Mouse (Mus musculus) neural tube, embryonic 11.5 days (tissue): ENCODE results near the gene Ccl8. TPM values are rescaled to one million over a fixed set of nuclear protein-coding genes. Genes with fewer than 3 reads are reported as not detected.

Experiments
- ATAC-seq: fragments of 200-750 bp; cut with Nextera tagmentation; 2 replicates; pipeline ENCODE4 v1.8.0; 2017; ENCODE audit warnings: moderate number of reproducible peaks, mild to moderate bottlenecking, moderate TSS enrichment, moderate library complexity; ENCODE audit not compliant: insufficient read depth, low FRiP score, low TSS enrichment
- DNase-seq: peaks from one replicate; pipeline ENCODE4 v3.0.0-alpha.2; 2015; ENCODE audit warnings: low spot score
- H3K27ac ChIP-seq: fragments of 300-500 bp; sonication (generic); 2 replicates; pipeline ENCODE4 v1.5.1; 2014; ENCODE audit warnings: low read depth, mild to moderate bottlenecking, low read length
- H3K27me3 ChIP-seq: fragments of 300-500 bp; sonication (generic); 2 replicates; pipeline ENCODE4 v1.6.1; 2014; ENCODE audit warnings: mild to moderate bottlenecking, low read length, mixed read lengths; ENCODE audit not compliant: control insufficient read depth, insufficient read depth
- H3K36me3 ChIP-seq: fragments of 300-500 bp; sonication (generic); 2 replicates; pipeline ENCODE4 v1.6.1; 2014; ENCODE audit warnings: mild to moderate bottlenecking, low read length, moderate library complexity, mixed read lengths; ENCODE audit not compliant: control insufficient read depth, insufficient read depth
- H3K4me1 ChIP-seq: fragments of 300-500 bp; sonication (generic); 2 replicates; pipeline ENCODE4 v1.6.1; 2014; ENCODE audit warnings: low read length, mixed read lengths; ENCODE audit not compliant: control insufficient read depth, insufficient read depth
- H3K4me2 ChIP-seq: fragments of 300-500 bp; sonication (generic); 2 replicates; pipeline ENCODE4 v1.6.1; 2014; ENCODE audit warnings: low read depth, mild to moderate bottlenecking, moderate library complexity
- H3K4me3 ChIP-seq: fragments of 300-500 bp; sonication (generic); 2 replicates; pipeline ENCODE4 v1.5.1; 2014; ENCODE audit warnings: low read depth, low read length
- H3K9ac ChIP-seq: fragments of 300-500 bp; sonication (generic); 2 replicates; pipeline ENCODE4 v1.6.1; 2014; ENCODE audit warnings: mild to moderate bottlenecking, low read length
- H3K9me3 ChIP-seq: fragments of 300-500 bp; sonication (generic); 2 replicates; pipeline ENCODE4 v1.6.1; 2016; ENCODE audit warnings: low read length; ENCODE audit not compliant: control insufficient read depth
- WGBS: fragments of 180-500 bp; shearing (Covaris S2); extraction: QIAGEN DNeasy Blood & Tissue Kit; methylation state at CpG from one replicate; pipeline ENCODE4 v1.1.7; 2014; 5-methylcytosine and 5-hydroxymethylcytosine counted together
- polyA plus RNA-seq: library from polyadenylated mRNA; unstranded; fragments of >200 nt; fragmentation: Nextera tagmentation; extraction: Ambion mirVana; gene quantifications from 2 replicates; pipeline ENCODE4 v1.2.1, GENCODE M21; 2014

Ccl8 gene
- polyA plus RNA-seq = not detected in 2 replicates

DNA sequence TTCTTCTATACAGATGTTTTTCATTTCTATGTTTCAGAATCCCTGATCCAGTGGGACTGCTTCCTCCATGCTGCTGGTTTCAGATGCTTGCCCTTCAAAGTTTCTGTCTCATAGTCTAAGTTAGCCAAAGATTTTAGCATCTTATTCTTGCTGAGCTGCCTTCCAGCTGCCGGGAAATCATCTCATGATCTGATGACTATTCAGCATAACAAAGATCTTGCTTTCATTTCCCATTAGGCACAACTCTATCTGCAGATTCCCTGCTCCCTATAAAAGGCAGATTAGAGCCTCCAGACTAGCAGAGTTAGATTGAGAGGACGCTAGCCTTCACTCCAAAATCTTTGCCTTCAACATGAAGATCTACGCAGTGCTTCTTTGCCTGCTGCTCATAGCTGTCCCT, at the start of gene Ccl8:
Ccl8 (plus strand) TSS at position 301 of the 400 bp plus-strand sequence.
- Histone ChIP-seq H3K4me2 (no peak within 1 kb of the TSS), H3K4me1 (no peaks in the 10 kb centered on the region), H3K27ac (no peak within 1 kb of the TSS), H3K9me3 (no peaks in the 10 kb centered on the region), H3K9ac (no peak within 1 kb of the TSS), H3K36me3 (no peaks in the 10 kb centered on the region), H3K4me3 (no peak within 1 kb of the TSS), H3K27me3 (no peaks in the 10 kb centered on the region)
- no peak for DNase-seq
- no peak for ATAC-seq
- 84% methylated on average over 3 of the region's 3 CpGs for WGBS

- Histone ChIP-seq H3K4me2 (no peak overlapping the region), H3K9ac (no peak overlapping the region), H3K9me3 (no peaks in the 10 kb centered on the region), H3K4me1 (no peaks in the 10 kb centered on the region), H3K4me3 (no peak overlapping the region), H3K27me3 (no peaks in the 10 kb centered on the region), H3K27ac (no peak overlapping the region), H3K36me3 (no peaks in the 10 kb centered on the region)
- ATAC-seq (no peak), DNase-seq (no peak)
- WGBS = 82% methylated on average over 7 of the region's 7 CpGs
These were observed 47.9 kb upstream of the Ccl8 start for GRCm38 (mm10) chr11:82066953-82067571.

- no peak for ATAC-seq
- Histone ChIP-seq H3K4me3 (no peak overlapping the region), H3K4me1 (no peaks in the 10 kb centered on the region), H3K27ac (no peak overlapping the region), H3K27me3 (no peaks in the 10 kb centered on the region), H3K4me2 (no peak overlapping the region), H3K9ac (no peak overlapping the region), H3K36me3 (no peaks in the 10 kb centered on the region), H3K9me3 (no peaks in the 10 kb centered on the region)
- DNase-seq = no peak
- 81% methylated on average over 3 of the region's 3 CpGs for WGBS
These were observed 43.9 kb upstream of the Ccl8 start for GRCm38 (mm10) chr11:82071076-82071475.

GRCm38 (mm10) chr11:82072374-82072773, 42.6 kb upstream of the Ccl8 start:
- DNase-seq = no peak
- Histone ChIP-seq H3K9me3 (no peaks in the 10 kb centered on the region), H3K36me3 (no peaks in the 10 kb centered on the region), H3K4me3 (no peak overlapping the region), H3K9ac (no peak overlapping the region), H3K4me1 (no peaks in the 10 kb centered on the region), H3K27me3 (no peaks in the 10 kb centered on the region), H3K4me2 (no peak overlapping the region), H3K27ac (no peak overlapping the region)
- no peak for ATAC-seq
- whole genome bisulfite sequencing = 75% methylated on average over 1 of the region's 1 CpGs

- Histone ChIP-seq H3K4me3 (no peak overlapping the region), H3K4me1 (no peaks in the 10 kb centered on the region), H3K27ac (no peak overlapping the region), H3K36me3 (no peaks in the 10 kb centered on the region), H3K4me2 (no peak overlapping the region), H3K9me3 (no peaks in the 10 kb centered on the region), H3K9ac (no peak overlapping the region), H3K27me3 (no peaks in the 10 kb centered on the region)
- DNase-seq (no peak), ATAC-seq (no peak)
- 86% methylated on average over 3 of the region's 3 CpGs for WGBS
These were observed 42.0 kb upstream of the Ccl8 start for GRCm38 (mm10) chr11:82072984-82073383.

DNA sequence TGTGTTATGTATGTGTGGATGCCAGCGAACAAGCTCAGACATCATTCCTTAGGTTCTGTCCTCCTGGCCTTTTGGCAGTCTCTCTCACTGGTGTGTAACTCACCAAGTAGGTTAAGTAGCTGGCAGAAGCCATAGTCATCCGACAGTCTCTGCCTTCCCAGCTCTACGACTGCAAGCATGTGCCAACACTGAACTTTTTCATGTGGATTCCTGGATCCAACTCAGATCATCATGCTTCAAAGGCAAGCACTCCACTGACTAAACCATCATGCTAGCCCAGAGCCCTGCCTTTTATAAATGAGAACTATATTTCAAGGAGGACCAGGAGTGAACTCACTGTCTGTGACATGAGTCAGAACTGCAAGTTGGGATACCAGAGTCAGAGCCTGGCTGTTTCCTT, 41.3 kb upstream of the Ccl8 start:
- Histone ChIP-seq H3K27ac (no peak overlapping the region), H3K9ac (no peak overlapping the region), H3K4me3 (no peak overlapping the region), H3K36me3 (no peaks in the 10 kb centered on the region), H3K4me1 (no peaks in the 10 kb centered on the region), H3K4me2 (no peak overlapping the region), H3K9me3 (no peaks in the 10 kb centered on the region), H3K27me3 (no peaks in the 10 kb centered on the region)
- WGBS = 87% methylated on average over 3 of the region's 3 CpGs
- DNase-seq (no peak), ATAC-seq (no peak)

- no peaks in the 10 kb centered on the region for H3K36me3 ChIP-seq
- 76% methylated on average over 3 of the region's 3 CpGs for WGBS
- ATAC-seq (no peak), DNase-seq (no peak)
- no peaks in the 10 kb centered on the region for H3K27me3 ChIP-seq
- no peak overlapping the region for H3K4me3 ChIP-seq
- H3K9ac ChIP-seq = no peak overlapping the region
- H3K4me2 ChIP-seq = no peak overlapping the region
- H3K4me1 ChIP-seq = no peaks in the 10 kb centered on the region
- no peak overlapping the region for H3K27ac ChIP-seq
- H3K9me3 ChIP-seq = no peaks in the 10 kb centered on the region
These were observed 38.0 kb upstream of the Ccl8 start for GRCm38 (mm10) chr11:82077031-82077430.

DNA sequence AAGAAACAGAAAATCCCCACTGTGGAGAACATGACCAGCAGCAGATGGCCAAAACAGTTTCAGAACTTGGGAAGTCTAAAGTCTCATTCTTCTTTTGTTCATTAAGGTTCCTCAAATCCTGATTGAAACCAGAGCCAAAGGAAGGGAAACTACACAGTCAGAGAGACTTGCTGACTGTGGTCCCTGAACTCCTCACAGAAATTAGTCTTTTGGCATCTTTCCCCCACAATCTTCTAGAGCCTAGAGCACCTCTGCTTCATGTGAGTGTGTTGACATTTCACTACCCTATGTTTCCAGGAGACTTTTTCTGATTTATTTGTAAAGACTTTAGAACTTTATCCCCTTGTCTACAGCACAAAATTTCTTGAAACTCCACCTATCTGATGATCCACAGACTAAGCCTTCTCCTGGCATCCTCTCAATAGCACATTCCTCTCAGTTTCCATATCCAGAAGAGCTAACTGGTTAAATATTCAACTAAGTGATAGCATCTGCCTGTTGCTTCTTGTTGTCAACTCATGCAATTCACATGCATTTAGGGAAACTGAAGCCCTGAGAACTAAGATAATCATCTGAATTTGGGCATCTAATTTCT, 36.8 kb upstream of the Ccl8 start:
- Histone ChIP-seq H3K4me3 (no peak overlapping the region), H3K9me3 (no peaks in the 10 kb centered on the region), H3K4me1 (no peaks in the 10 kb centered on the region), H3K27me3 (no peaks in the 10 kb centered on the region), H3K27ac (no peak overlapping the region), H3K36me3 (no peaks in the 10 kb centered on the region), H3K9ac (no peak overlapping the region), H3K4me2 (no peak overlapping the region)
- no peak for DNase-seq
- no peak for ATAC-seq

DNA sequence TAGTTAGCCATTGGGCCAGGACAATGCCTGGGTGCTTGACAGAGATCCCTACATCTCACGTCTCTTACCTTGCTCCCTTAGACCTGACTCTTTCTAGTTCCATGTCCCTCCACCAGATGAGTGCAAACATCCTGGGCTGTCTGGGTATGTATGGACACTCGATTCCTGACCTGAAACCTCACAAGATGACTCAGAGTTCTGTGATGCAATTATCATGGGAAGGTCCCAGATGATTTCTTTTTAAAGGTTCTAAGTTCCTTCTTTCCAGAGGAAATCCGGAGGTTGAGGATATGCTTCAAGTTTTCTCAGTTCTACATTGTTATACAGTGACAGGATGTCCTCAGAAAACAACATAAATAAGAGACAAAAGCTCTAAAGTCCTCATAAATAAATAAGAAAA, 34.1 kb upstream of the Ccl8 start:
- no peak for DNase-seq
- ATAC-seq = no peak
- H3K36me3 ChIP-seq = no peaks in the 10 kb centered on the region
- no peak overlapping the region for H3K9ac ChIP-seq
- no peak overlapping the region for H3K27ac ChIP-seq
- H3K27me3 ChIP-seq = no peaks in the 10 kb centered on the region
- no peaks in the 10 kb centered on the region for H3K9me3 ChIP-seq
- no peaks in the 10 kb centered on the region for H3K4me1 ChIP-seq
- H3K4me3 ChIP-seq = no peak overlapping the region
- WGBS = 81% methylated on average over 3 of the region's 3 CpGs
- H3K4me2 ChIP-seq = no peak overlapping the region
